Mouse (Mus musculus): ENCODE results near the gene Pde4b.

The Pde4b gene

GRCm38 (mm10) chr4:102570766-102571411 lies 483.5 kb downstream of the Pde4b start:
- DNase-seq (ENCODE audit: low read depth in 2 of 2, low spot score in 2 of 2), result peak; percentile 37 to 41

GRCm38 (mm10) chr4:102572031-102572430 lies 484.7 kb downstream of the Pde4b start:
- DNase-seq (ENCODE audit: low read depth in 2 of 2, low spot score in 2 of 2), result peak in 1 of 2 experiments; percentile 29

GRCm38 (mm10) chr4:102572591-102572990 lies 485.2 kb downstream of the Pde4b start:
- peak in 1 of 2 experiments; percentile 37 for DNase-seq (ENCODE audit: low read depth in 2 of 2, low spot score in 2 of 2)

- DNase-seq (ENCODE audit: low read depth in 2 of 2, low spot score in 2 of 2), result no peak
Observed at GRCm38 (mm10) chr4:102573361-102573781, 486.0 kb downstream of the Pde4b start.

GRCm38 (mm10) chr4:102574226-102574625 lies 486.9 kb downstream of the Pde4b start:
- peak in 1 of 2 experiments; percentile 37 for DNase-seq (ENCODE audit: low read depth in 2 of 2, low spot score in 2 of 2)

GRCm38 (mm10) chr4:102574666-102575254 lies 487.4 kb downstream of the Pde4b start:
- no peak for DNase-seq (ENCODE audit: low read depth in 2 of 2, low spot score in 2 of 2)

GRCm38 (mm10) chr4:102576109-102576508 lies 488.8 kb downstream of the Pde4b start:
- DNase-seq (ENCODE audit: low read depth in 2 of 2, low spot score in 2 of 2), result no peak

GRCm38 (mm10) chr4:102577636-102578035 lies 490.3 kb downstream of the Pde4b start:
- DNase-seq (ENCODE audit: low read depth in 2 of 2, low spot score in 2 of 2), result no peak

- DNase-seq (ENCODE audit: low read depth in 2 of 2, low spot score in 2 of 2), result no peak
Observed at GRCm38 (mm10) chr4:102579051-102579450, 491.7 kb downstream of the Pde4b start.

- DNase-seq (ENCODE audit: low read depth in 2 of 2, low spot score in 2 of 2), result no peak
Observed at GRCm38 (mm10) chr4:102579746-102580145, 492.4 kb downstream of the Pde4b start.

GRCm38 (mm10) chr4:102582165-102582749 lies 494.9 kb downstream of the Pde4b start:
- no peak for DNase-seq (ENCODE audit: low read depth in 2 of 2, low spot score in 2 of 2)

- no peak for DNase-seq (ENCODE audit: low read depth in 2 of 2, low spot score in 2 of 2)
Observed at GRCm38 (mm10) chr4:102582963-102583362, 495.6 kb downstream of the Pde4b start.

GRCm38 (mm10) chr4:102583469-102583868 lies 496.1 kb downstream of the Pde4b start:
- no peak for DNase-seq (ENCODE audit: low read depth in 2 of 2, low spot score in 2 of 2)

GRCm38 (mm10) chr4:102584601-102585265 lies 497.4 kb downstream of the Pde4b start:
- no peak for DNase-seq (ENCODE audit: low read depth in 2 of 2, low spot score in 2 of 2)

- DNase-seq (ENCODE audit: low read depth in 2 of 2, low spot score in 2 of 2), result no peak
Observed at GRCm38 (mm10) chr4:102585541-102585940, 498.2 kb downstream of the Pde4b start.

- no peak for DNase-seq (ENCODE audit: low read depth in 2 of 2, low spot score in 2 of 2)
Observed at GRCm38 (mm10) chr4:102586787-102587186, 499.4 kb downstream of the Pde4b start.

- DNase-seq (ENCODE audit: low read depth in 2 of 2, low spot score in 2 of 2), result no peak
Observed at GRCm38 (mm10) chr4:102588668-102589455, 501.5 kb downstream of the Pde4b start.

- no peak for DNase-seq (ENCODE audit: low read depth in 2 of 2, low spot score in 2 of 2)
Observed at GRCm38 (mm10) chr4:102589537-102590031, 502.2 kb downstream of the Pde4b start.

- DNase-seq (ENCODE audit: low read depth in 2 of 2, low spot score in 2 of 2), result no peak
Observed at GRCm38 (mm10) chr4:102591798-102592197, 504.5 kb downstream of the Pde4b start.

- DNase-seq (ENCODE audit: low read depth in 2 of 2, low spot score in 2 of 2), result no peak
Observed at GRCm38 (mm10) chr4:102592541-102592940, 505.2 kb downstream of the Pde4b start.

- no peak for DNase-seq (ENCODE audit: low read depth in 2 of 2, low spot score in 2 of 2)
Observed at GRCm38 (mm10) chr4:102593631-102594030, 506.3 kb downstream of the Pde4b start.
